Mouse (Mus musculus) stomach, postnatal 0 days (tissue): ENCODE results near the gene Adgrg5.

ENCODE experiments used
- CTCF ChIP-seq: IDR thresholded peaks from 2 replicates; pipeline ENCODE4 v1.5.1; 2016; ENCODE audit warnings: antibody characterized with exemption, low read depth, mild to moderate bottlenecking, moderate library complexity
- EP300 ChIP-seq: optimal IDR thresholded peaks from 2 replicates; pipeline ENCODE3; 2016; ENCODE audit warnings: antibody characterized with exemption

DNA sequence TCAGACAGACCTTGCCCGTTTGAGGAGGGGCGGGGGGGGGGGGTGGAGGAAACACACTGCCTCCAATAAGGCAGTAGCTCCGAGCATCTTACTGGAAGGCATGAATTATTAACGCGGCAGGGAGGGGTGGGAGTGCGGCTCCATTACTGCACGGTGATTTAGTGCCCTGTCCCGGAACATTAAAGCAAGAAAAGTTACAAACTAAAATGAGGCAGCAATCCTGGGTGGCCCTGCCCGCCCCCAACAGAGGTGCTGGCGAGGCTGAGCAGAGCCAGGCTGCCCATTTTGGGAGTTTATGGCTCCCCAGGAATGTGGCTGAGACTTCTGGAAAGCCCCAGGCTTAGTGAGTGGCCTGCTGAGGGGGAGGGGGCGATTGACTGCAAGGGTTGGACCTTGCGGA lies 19.8 kb upstream of the Adgrg5 start:
- TF ChIP-seq CTCF (no peak), EP300 (no peak)
